Mouse (Mus musculus) stomach, embryonic 14.5 days (tissue): ENCODE measurements at regions not wholly inside any gene's neighbourhood (a gene's known extent, or its start where the extent isn't known, plus 50 kb on each side); places are given as distances from the start of the nearest gene placed in this dataset.

Experiments used
- ATAC-seq: fragments of 200-750 bp; cut with Nextera tagmentation; 2 replicates; pipeline ENCODE4 v1.8.0; 2017; ENCODE audit warnings: low read depth, moderate TSS enrichment; ENCODE audit not compliant: insufficient number of reproducible peaks, insufficient read depth, low FRiP score
- H3K27ac ChIP-seq: fragments of 300-500 bp; sonication (generic); 2 replicates; pipeline ENCODE4 v1.5.1; 2014; ENCODE audit warnings: mild to moderate bottlenecking, low read length, moderate library complexity, mixed read lengths
- H3K27me3 ChIP-seq: fragments of 300-500 bp; sonication (generic); 2 replicates; pipeline ENCODE4 v1.6.1; 2014; ENCODE audit warnings: low read length, control low read depth, mixed read lengths; ENCODE audit not compliant: control insufficient read depth, insufficient read depth
- H3K36me3 ChIP-seq: fragments of 300-500 bp; sonication (generic); 2 replicates; pipeline ENCODE4 v1.6.1; 2014; ENCODE audit warnings: mild to moderate bottlenecking, control low read depth, low read length, moderate library complexity, mixed read lengths; ENCODE audit not compliant: control insufficient read depth, insufficient read depth
- H3K4me1 ChIP-seq: fragments of 300-500 bp; sonication (generic); 2 replicates; pipeline ENCODE4 v1.6.1; 2014; ENCODE audit warnings: low read length, control low read depth, mixed read lengths; ENCODE audit not compliant: control insufficient read depth, insufficient read depth
- H3K4me2 ChIP-seq: fragments of 300-500 bp; sonication (generic); replicated peaks from 2 replicates; pipeline ENCODE4 v1.6.1; 2014; ENCODE audit warnings: low read depth, low read length, control low read depth
- H3K4me3 ChIP-seq: fragments of 300-500 bp; sonication (generic); 2 replicates; pipeline ENCODE4 v1.5.1; 2014; ENCODE audit warnings: low read depth, low read length, control low read depth
- H3K9ac ChIP-seq: fragments of 300-500 bp; sonication (generic); replicated peaks from 2 replicates; pipeline ENCODE4 v1.6.1; 2014; ENCODE audit warnings: low read depth, mild to moderate bottlenecking, control low read depth, low read length, moderate library complexity, mixed read lengths
- H3K9me3 ChIP-seq: fragments of 300-500 bp; sonication (generic); 2 replicates; pipeline ENCODE4 v1.6.1; 2016; ENCODE audit warnings: low read depth, low read length, control low read depth; ENCODE audit not compliant: control insufficient read depth
- WGBS: fragments of 180-500 bp; shearing (Covaris S2); extraction: QIAGEN DNeasy Blood & Tissue Kit; methylation state at CpG from one replicate; pipeline ENCODE4 v1.1.7; 2014; 5-methylcytosine and 5-hydroxymethylcytosine counted together

GRCm38 (mm10) chr9:61595170-61595967 is 223.2 kb downstream of the Tle3 start:
- Histone ChIP-seq H3K4me2 (no peak overlapping the region), H3K4me3 (no peak overlapping the region), H3K9ac (no peak overlapping the region), H3K27me3 (no peaks in the 10 kb centered on the region), H3K4me1 (peaks cover 10% of the 10 kb centered on the region; the same call in 1 of the 2 replicates), H3K36me3 (no peaks in the 10 kb centered on the region), H3K9me3 (no peaks in the 10 kb centered on the region), H3K27ac (no peak overlapping the region)
- ATAC-seq = no peak
- 77% methylated on average over 9 of the region's 9 CpGs for WGBS

GRCm38 (mm10) chr9:61593991-61594390 is 221.8 kb downstream of the Tle3 start:
- no peaks in the 10 kb centered on the region for H3K36me3 ChIP-seq
- no peaks in the 10 kb centered on the region for H3K9me3 ChIP-seq
- no peak overlapping the region for H3K4me3 ChIP-seq
- ATAC-seq = no peak
- H3K27ac ChIP-seq = no peak overlapping the region
- no peak overlapping the region for H3K9ac ChIP-seq
- H3K4me1 ChIP-seq = peaks cover 10% of the 10 kb centered on the region; the same call in 1 of the 2 replicates
- H3K4me2 ChIP-seq = no peak overlapping the region
- 88% methylated on average over 6 of the region's 6 CpGs for WGBS
- no peaks in the 10 kb centered on the region for H3K27me3 ChIP-seq

GRCm38 (mm10) chr9:61589727-61590299 is 217.6 kb downstream of the Tle3 start:
- H3K27ac ChIP-seq = no peak overlapping the region
- H3K4me1 ChIP-seq = no peaks in the 10 kb centered on the region
- H3K4me2 ChIP-seq = no peak overlapping the region
- no peaks in the 10 kb centered on the region for H3K9me3 ChIP-seq
- no peak overlapping the region for H3K9ac ChIP-seq
- H3K4me3 ChIP-seq = no peak overlapping the region
- no peak for ATAC-seq
- H3K27me3 ChIP-seq = no peaks in the 10 kb centered on the region
- H3K36me3 ChIP-seq = no peaks in the 10 kb centered on the region
- WGBS = 82% methylated on average over 10 of the region's 10 CpGs

GRCm38 (mm10) chr9:61583281-61584072 is 211.3 kb downstream of the Tle3 start:
- peak; percentile 89 for ATAC-seq

GRCm38 (mm10) chr9:61581046-61581445 is 208.9 kb downstream of the Tle3 start:
- WGBS = 91% methylated on average over 6 of the region's 6 CpGs
- Histone ChIP-seq H3K27ac (no peak overlapping the region), H3K4me3 (no peak overlapping the region), H3K36me3 (no peaks in the 10 kb centered on the region), H3K4me1 (no peaks in the 10 kb centered on the region; the same call in 1 of the 2 replicates), H3K27me3 (no peaks in the 10 kb centered on the region), H3K4me2 (no peak overlapping the region), H3K9ac (no peak overlapping the region), H3K9me3 (no peaks in the 10 kb centered on the region)
- no peak for ATAC-seq

More at GRCm38 (mm10) chr9:61583281-61584072, 211.3 kb downstream of the Tle3 start:
- Histone ChIP-seq H3K4me3 (no peak overlapping the region), H3K36me3 (no peaks in the 10 kb centered on the region), H3K27me3 (no peaks in the 10 kb centered on the region), H3K27ac (peak overlapping the region; percentile 39; the same call in 1 of the 2 replicates), H3K9me3 (no peaks in the 10 kb centered on the region), H3K4me1 (no peaks in the 10 kb centered on the region; the same call in 1 of the 2 replicates), H3K4me2 (no peak overlapping the region), H3K9ac (no peak overlapping the region)
- 49% methylated on average over 21 of the region's 21 CpGs for WGBS

- Histone ChIP-seq H3K9ac (no peak overlapping the region), H3K4me1 (no peaks in the 10 kb centered on the region; the same call in 1 of the 2 replicates), H3K27me3 (no peaks in the 10 kb centered on the region), H3K4me2 (no peak overlapping the region), H3K36me3 (no peaks in the 10 kb centered on the region), H3K9me3 (no peaks in the 10 kb centered on the region), H3K4me3 (no peak overlapping the region), H3K27ac (no peak overlapping the region)
- 53% methylated on average over 5 of the region's 5 CpGs for WGBS
- ATAC-seq = no peak
Observed at GRCm38 (mm10) chr9:61578255-61578654, 206.1 kb downstream of the Tle3 start.

- no peaks in the 10 kb centered on the region for H3K4me1 ChIP-seq
- H3K9me3 ChIP-seq = peaks cover 6% of the 10 kb centered on the region; the same call in 1 of the 2 replicates
- no peak overlapping the region for H3K27ac ChIP-seq
- WGBS = 55% methylated on average over 21 of the region's 21 CpGs
- ATAC-seq = no peak
- no peak overlapping the region for H3K4me3 ChIP-seq
- H3K9ac ChIP-seq = no peak overlapping the region
- H3K27me3 ChIP-seq = no peaks in the 10 kb centered on the region
- no peak overlapping the region for H3K4me2 ChIP-seq
- H3K36me3 ChIP-seq = no peaks in the 10 kb centered on the region
Observed at GRCm38 (mm10) chr9:61573634-61574359, 201.6 kb downstream of the Tle3 start.

- 57% methylated on average over 8 of the region's 8 CpGs for WGBS
- Histone ChIP-seq H3K4me2 (no peak overlapping the region), H3K9me3 (no peaks in the 10 kb centered on the region), H3K27me3 (no peaks in the 10 kb centered on the region), H3K36me3 (no peaks in the 10 kb centered on the region), H3K4me1 (no peaks in the 10 kb centered on the region), H3K9ac (no peak overlapping the region), H3K27ac (no peak overlapping the region), H3K4me3 (no peak overlapping the region)
- ATAC-seq = no peak
Observed at GRCm38 (mm10) chr9:61563017-61563416, 190.9 kb downstream of the Tle3 start.
